Mouse (Mus musculus): Measurements from ENCODE around the gene Metap1.

The Metap1 gene

Small RNAs within 50 kb of the gene (microRNA-seq; reads per million reads assigned to microRNA genes)
- 0.57 to 0.86 reads per million in 2 experiments for gene Mir1956
